Mouse (Mus musculus): ENCODE data around the gene Tesc. TPM values are rescaled to one million over a fixed set of nuclear protein-coding genes. Genes with fewer than 3 reads are reported as not detected.

Tesc gene
- polyA plus RNA-seq, 1 experiment = 8.8 TPM

- no peak overlapping the region for H3K27ac ChIP-seq (ENCODE audit: insufficient read depth, low read length)
Observed at GRCm38 (mm10) chr5:118079839-118080250, 52.3 kb downstream of the Tesc start.

GRCm38 (mm10) chr5:118081374-118081949 lies 53.9 kb downstream of the Tesc start:
- Histone ChIP-seq H3K4me3 (ENCODE audit: low read depth, low read length) (no peak overlapping the region), H3K9me3 (replicated peaks; ENCODE audit: control insufficient read depth, insufficient read depth, low read length, poor library complexity, severe bottlenecking) (no peaks in the 10 kb centered on the region), H3K36me3 (ENCODE audit: control insufficient read depth, insufficient read depth, low read length, poor library complexity, severe bottlenecking) (no peaks in the 10 kb centered on the region; the same call in 1 of the 2 replicates), H3K4me1 (ENCODE audit: control insufficient read depth, insufficient read depth, low read length) (no peaks in the 10 kb centered on the region), H3K9ac (ENCODE audit: low read depth, poor library complexity, severe bottlenecking) (no peak overlapping the region), H3K27ac (ENCODE audit: insufficient read depth, low read length) (no peak overlapping the region), H3K27me3 (ENCODE audit: control insufficient read depth, insufficient read depth, low read length, poor library complexity, severe bottlenecking) (no peaks in the 10 kb centered on the region)
- TF ChIP-seq EP300 (IDR thresholded peaks at IDR 0.05; ENCODE audit: insufficient read depth, low read depth, low read length) = no peak
- no peak for TF ChIP-seq CTCF (IDR thresholded peaks at IDR 0.05; ENCODE audit: low read depth, low read length)
- no peak for TF ChIP-seq POLR2A (IDR thresholded peaks at IDR 0.05; ENCODE audit: insufficient read depth, low read length)

More at GRCm38 (mm10) chr5:118079839-118080250, 52.3 kb downstream of the Tesc start:
- Histone ChIP-seq H3K9me3 (replicated peaks; ENCODE audit: control insufficient read depth, insufficient read depth, low read length, poor library complexity, severe bottlenecking) (no peaks in the 10 kb centered on the region), H3K4me3 (ENCODE audit: low read depth, low read length) (no peak overlapping the region), H3K27me3 (ENCODE audit: control insufficient read depth, insufficient read depth, low read length, poor library complexity, severe bottlenecking) (no peaks in the 10 kb centered on the region), H3K4me1 (ENCODE audit: control insufficient read depth, insufficient read depth, low read length) (no peaks in the 10 kb centered on the region), H3K9ac (ENCODE audit: low read depth, poor library complexity, severe bottlenecking) (no peak overlapping the region), H3K36me3 (ENCODE audit: control insufficient read depth, insufficient read depth, low read length, poor library complexity, severe bottlenecking) (no peaks in the 10 kb centered on the region; the same call in 1 of the 2 replicates)
- TF ChIP-seq CTCF (IDR thresholded peaks at IDR 0.05; ENCODE audit: low read depth, low read length) = no peak
- TF ChIP-seq EP300 (IDR thresholded peaks at IDR 0.05; ENCODE audit: insufficient read depth, low read depth, low read length) = no peak
- TF ChIP-seq POLR2A (IDR thresholded peaks at IDR 0.05; ENCODE audit: insufficient read depth, low read length) = no peak

GRCm38 (mm10) chr5:118081996-118082395 lies 54.5 kb downstream of the Tesc start:
- H3K27me3 ChIP-seq (ENCODE audit: control insufficient read depth, insufficient read depth, low read length, poor library complexity, severe bottlenecking) = no peaks in the 10 kb centered on the region
- no peak overlapping the region for H3K9ac ChIP-seq (ENCODE audit: low read depth, poor library complexity, severe bottlenecking)
- TF ChIP-seq EP300 (IDR thresholded peaks at IDR 0.05; ENCODE audit: insufficient read depth, low read depth, low read length) (no peak), POLR2A (IDR thresholded peaks at IDR 0.05; ENCODE audit: insufficient read depth, low read length) (no peak), CTCF (IDR thresholded peaks at IDR 0.05; ENCODE audit: low read depth, low read length) (no peak)
- H3K27ac ChIP-seq (ENCODE audit: insufficient read depth, low read length) = no peak overlapping the region
- H3K4me3 ChIP-seq (ENCODE audit: low read depth, low read length) = no peak overlapping the region
- no peaks in the 10 kb centered on the region for H3K4me1 ChIP-seq (ENCODE audit: control insufficient read depth, insufficient read depth, low read length)
- no peaks in the 10 kb centered on the region for H3K9me3 ChIP-seq (replicated peaks; ENCODE audit: control insufficient read depth, insufficient read depth, low read length, poor library complexity, severe bottlenecking)
- no peaks in the 10 kb centered on the region; the same call in 1 of the 2 replicates for H3K36me3 ChIP-seq (ENCODE audit: control insufficient read depth, insufficient read depth, low read length, poor library complexity, severe bottlenecking)

- no peak for TF ChIP-seq EP300 (IDR thresholded peaks at IDR 0.05; ENCODE audit: insufficient read depth, low read depth, low read length)
- no peak for TF ChIP-seq CTCF (IDR thresholded peaks at IDR 0.05; ENCODE audit: low read depth, low read length)
- Histone ChIP-seq H3K27me3 (ENCODE audit: control insufficient read depth, insufficient read depth, low read length, poor library complexity, severe bottlenecking) (no peaks in the 10 kb centered on the region), H3K4me1 (ENCODE audit: control insufficient read depth, insufficient read depth, low read length) (no peaks in the 10 kb centered on the region), H3K9me3 (replicated peaks; ENCODE audit: control insufficient read depth, insufficient read depth, low read length, poor library complexity, severe bottlenecking) (no peaks in the 10 kb centered on the region), H3K36me3 (ENCODE audit: control insufficient read depth, insufficient read depth, low read length, poor library complexity, severe bottlenecking) (no peaks in the 10 kb centered on the region), H3K9ac (ENCODE audit: low read depth, poor library complexity, severe bottlenecking) (no peak overlapping the region), H3K4me3 (ENCODE audit: low read depth, low read length) (no peak overlapping the region), H3K27ac (ENCODE audit: insufficient read depth, low read length) (no peak overlapping the region)
Observed at GRCm38 (mm10) chr5:118083060-118083638, 55.6 kb downstream of the Tesc start.

GRCm38 (mm10) chr5:118084171-118084727 lies 56.7 kb downstream of the Tesc start:
- TF ChIP-seq EP300 (IDR thresholded peaks at IDR 0.05; ENCODE audit: insufficient read depth, low read depth, low read length) (no peak), POLR2A (IDR thresholded peaks at IDR 0.05; ENCODE audit: insufficient read depth, low read length) (no peak), CTCF (IDR thresholded peaks at IDR 0.05; ENCODE audit: low read depth, low read length) (no peak)
- Histone ChIP-seq H3K27me3 (ENCODE audit: control insufficient read depth, insufficient read depth, low read length, poor library complexity, severe bottlenecking) (no peaks in the 10 kb centered on the region), H3K4me1 (ENCODE audit: control insufficient read depth, insufficient read depth, low read length) (no peaks in the 10 kb centered on the region), H3K36me3 (ENCODE audit: control insufficient read depth, insufficient read depth, low read length, poor library complexity, severe bottlenecking) (no peaks in the 10 kb centered on the region), H3K27ac (ENCODE audit: insufficient read depth, low read length) (no peak overlapping the region), H3K9me3 (replicated peaks; ENCODE audit: control insufficient read depth, insufficient read depth, low read length, poor library complexity, severe bottlenecking) (no peaks in the 10 kb centered on the region), H3K9ac (ENCODE audit: low read depth, poor library complexity, severe bottlenecking) (no peak overlapping the region), H3K4me3 (ENCODE audit: low read depth, low read length) (no peak overlapping the region)

GRCm38 (mm10) chr5:118085313-118085712 lies 57.8 kb downstream of the Tesc start:
- Histone ChIP-seq H3K4me3 (ENCODE audit: low read depth, low read length) (no peak overlapping the region), H3K9ac (ENCODE audit: low read depth, poor library complexity, severe bottlenecking) (no peak overlapping the region), H3K9me3 (replicated peaks; ENCODE audit: control insufficient read depth, insufficient read depth, low read length, poor library complexity, severe bottlenecking) (no peaks in the 10 kb centered on the region), H3K27ac (ENCODE audit: insufficient read depth, low read length) (no peak overlapping the region), H3K36me3 (ENCODE audit: control insufficient read depth, insufficient read depth, low read length, poor library complexity, severe bottlenecking) (no peaks in the 10 kb centered on the region), H3K27me3 (ENCODE audit: control insufficient read depth, insufficient read depth, low read length, poor library complexity, severe bottlenecking) (no peaks in the 10 kb centered on the region), H3K4me1 (ENCODE audit: control insufficient read depth, insufficient read depth, low read length) (no peaks in the 10 kb centered on the region)
- TF ChIP-seq CTCF (IDR thresholded peaks at IDR 0.05; ENCODE audit: low read depth, low read length) (no peak), EP300 (IDR thresholded peaks at IDR 0.05; ENCODE audit: insufficient read depth, low read depth, low read length) (no peak), POLR2A (IDR thresholded peaks at IDR 0.05; ENCODE audit: insufficient read depth, low read length) (no peak)

Data from ES-Bruce4 (cell line).